Mouse (Mus musculus) spleen, postnatal 4 days (tissue): ENCODE results near the gene Lrrc75b.

Experiments
- DNase-seq, 2 experiments: peaks; one replicate each; pipeline ENCODE4 v3.0.0; 2022; ENCODE audit warnings: low spot score in 2 of 2

Lrrc75b gene

DNA sequence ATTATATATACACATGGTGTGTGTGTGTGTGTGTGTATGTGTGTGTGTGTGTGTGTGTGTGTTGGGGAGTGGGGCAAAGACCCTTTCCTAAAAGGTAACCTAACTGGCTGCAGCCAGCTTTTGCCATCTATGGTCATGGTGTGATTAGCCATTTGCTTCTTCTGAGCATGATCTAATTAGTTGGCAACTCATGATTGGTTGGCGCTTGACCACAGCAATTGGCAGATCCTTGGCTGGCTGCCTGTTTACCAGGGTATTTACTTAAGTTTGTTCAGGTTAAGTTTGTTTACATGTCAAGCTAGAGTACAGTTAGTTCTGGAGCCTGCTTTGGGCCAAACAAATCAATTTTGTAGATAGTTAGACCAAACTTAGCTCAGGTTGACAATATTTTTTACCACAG, 58.5 kb downstream of the Lrrc75b start:
- no peak for DNase-seq

DNA sequence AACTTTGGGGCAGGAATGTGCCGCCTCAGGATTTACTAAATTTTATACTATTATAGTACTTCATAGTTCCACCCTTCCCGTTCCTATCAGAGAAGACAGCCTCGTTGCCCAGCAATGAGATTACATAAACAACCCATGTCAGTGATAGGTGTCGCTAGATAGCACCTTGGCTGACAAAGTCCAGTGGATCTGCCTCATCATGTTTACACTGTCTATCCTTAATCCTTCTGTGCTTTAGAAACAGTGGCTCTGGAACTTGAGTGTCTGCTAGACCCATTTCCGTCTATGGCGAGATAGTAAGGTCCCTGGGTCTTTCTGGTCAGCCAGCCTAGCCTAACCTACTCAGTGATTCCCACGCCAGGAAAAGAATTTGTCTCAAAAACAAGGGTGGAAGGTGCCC, 59.8 kb downstream of the Lrrc75b start:
- DNase-seq: no peak
